Mouse (Mus musculus) forebrain, embryonic 15.5 days (tissue): ENCODE measurements at regions not wholly inside any gene's neighbourhood (a gene's known extent, or its start where the extent isn't known, plus 50 kb on each side); places are given as distances from the start of the nearest gene placed in this dataset.

Experiments used
- ATAC-seq: fragments of 200-750 bp; cut with Nextera tagmentation; replicated peaks from 2 replicates; pipeline ENCODE4 v1.8.0; 2017; ENCODE audit warnings: mild to moderate bottlenecking, moderate TSS enrichment, moderate library complexity
- H3K27ac ChIP-seq: fragments of 300-500 bp; sonication (generic); replicated peaks from 2 replicates; pipeline ENCODE4 v1.5.1; 2015; ENCODE audit warnings: mild to moderate bottlenecking, inconsistent platforms
- H3K27me3 ChIP-seq: fragments of 300-500 bp; sonication (generic); 2 replicates; pipeline ENCODE4 v1.6.1; 2015; ENCODE audit warnings: inconsistent platforms
- H3K36me3 ChIP-seq: fragments of 300-500 bp; sonication (generic); 2 replicates; pipeline ENCODE4 v1.6.1; 2015; ENCODE audit warnings: mild to moderate bottlenecking, inconsistent platforms
- H3K4me1 ChIP-seq: fragments of 300-500 bp; sonication (generic); 2 replicates; pipeline ENCODE4 v1.6.1; 2015; ENCODE audit warnings: inconsistent platforms
- H3K4me2 ChIP-seq: fragments of 300-500 bp; sonication (generic); replicated peaks from 2 replicates; pipeline ENCODE4 v1.6.1; 2015; ENCODE audit warnings: mild to moderate bottlenecking, inconsistent platforms
- H3K4me3 ChIP-seq: fragments of 300-500 bp; sonication (generic); 2 replicates; pipeline ENCODE4 v1.5.1; 2015; ENCODE audit warnings: mild to moderate bottlenecking, inconsistent platforms
- H3K9ac ChIP-seq: fragments of 300-500 bp; sonication (generic); replicated peaks from 2 replicates; pipeline ENCODE4 v1.6.1; 2015; ENCODE audit warnings: mild to moderate bottlenecking, inconsistent platforms
- H3K9me3 ChIP-seq: fragments of 300-500 bp; sonication (generic); 2 replicates; pipeline ENCODE4 v1.6.1; 2016; ENCODE audit warnings: inconsistent platforms
- WGBS: fragments of 180-500 bp; shearing (Covaris S2); methylation state at CpG from one replicate; pipeline ENCODE4 v1.1.7; 2015; ENCODE audit warnings: mixed read lengths; 5-methylcytosine and 5-hydroxymethylcytosine counted together

GRCm38 (mm10) chr3:33925072-33925471 lies 81.0 kb upstream of the Ccdc39 start:
- H3K9me3 ChIP-seq = no peaks in the 10 kb centered on the region
- no peaks in the 10 kb centered on the region for H3K36me3 ChIP-seq
- WGBS = 79% methylated on average over 4 of the region's 4 CpGs
- H3K4me2 ChIP-seq = no peak overlapping the region
- H3K4me3 ChIP-seq = no peak overlapping the region
- no peak for ATAC-seq
- no peaks in the 10 kb centered on the region for H3K27me3 ChIP-seq
- no peak overlapping the region for H3K27ac ChIP-seq
- H3K9ac ChIP-seq = no peak overlapping the region
- H3K4me1 ChIP-seq = no peaks in the 10 kb centered on the region

- Histone ChIP-seq H3K27ac (no peak overlapping the region), H3K9me3 (no peaks in the 10 kb centered on the region), H3K36me3 (no peaks in the 10 kb centered on the region), H3K4me2 (no peak overlapping the region), H3K27me3 (peaks cover 12% of the 10 kb centered on the region), H3K9ac (no peak overlapping the region), H3K4me3 (no peak overlapping the region), H3K4me1 (peaks cover 6% of the 10 kb centered on the region)
- no peak for ATAC-seq
- under 1% methylated on average over 6 of the region's 6 CpGs for WGBS
These were observed 64.7 kb upstream of the Fxr1 start for GRCm38 (mm10) chr3:33955064-33955463.

- WGBS = 1% methylated on average over 19 of the region's 19 CpGs
- H3K9me3 ChIP-seq = no peaks in the 10 kb centered on the region
- H3K36me3 ChIP-seq = no peaks in the 10 kb centered on the region
- peak overlapping the region; percentile 41 for H3K4me2 ChIP-seq
- peak; percentile 80 for ATAC-seq
- H3K9ac ChIP-seq = 0 out of 2 replicates have a peak overlapping the region, but pooled peaks have one; percentile 9
- peaks cover 6% of the 10 kb centered on the region for H3K4me1 ChIP-seq
- peak overlapping the region; percentile 22 for H3K4me3 ChIP-seq
- no peak overlapping the region for H3K27ac ChIP-seq
- peaks cover 12% of the 10 kb centered on the region for H3K27me3 ChIP-seq
These were observed 63.7 kb upstream of the Fxr1 start for GRCm38 (mm10) chr3:33955854-33956624.

- no peak overlapping the region for H3K27ac ChIP-seq
- H3K4me1 ChIP-seq = peaks cover 6% of the 10 kb centered on the region
- H3K36me3 ChIP-seq = no peaks in the 10 kb centered on the region
- H3K9me3 ChIP-seq = no peaks in the 10 kb centered on the region
- 45% methylated on average over 3 of the region's 3 CpGs for WGBS
- H3K4me3 ChIP-seq = no peak overlapping the region
- no peak overlapping the region for H3K4me2 ChIP-seq
- H3K9ac ChIP-seq = no peak overlapping the region
- H3K27me3 ChIP-seq = peaks cover 12% of the 10 kb centered on the region
- no peak; the same call in 1 of the 2 replicates for ATAC-seq
These were observed 63.1 kb upstream of the Fxr1 start for GRCm38 (mm10) chr3:33956625-33957023.

GRCm38 (mm10) chr3:33957676-33958075 lies 62.1 kb upstream of the Fxr1 start:
- ATAC-seq = no peak
- Histone ChIP-seq H3K9me3 (no peaks in the 10 kb centered on the region), H3K9ac (no peak overlapping the region), H3K27me3 (peaks cover 12% of the 10 kb centered on the region), H3K4me1 (peaks cover 6% of the 10 kb centered on the region), H3K4me2 (no peak overlapping the region), H3K36me3 (no peaks in the 10 kb centered on the region), H3K4me3 (no peak overlapping the region), H3K27ac (no peak overlapping the region)
- WGBS = 83% methylated on average over 10 of the region's 10 CpGs

- Histone ChIP-seq H3K4me1 (peaks cover 6% of the 10 kb centered on the region), H3K27ac (no peak overlapping the region), H3K27me3 (peaks cover 12% of the 10 kb centered on the region), H3K9me3 (no peaks in the 10 kb centered on the region), H3K4me2 (no peak overlapping the region), H3K9ac (no peak overlapping the region), H3K36me3 (no peaks in the 10 kb centered on the region), H3K4me3 (no peak overlapping the region)
- ATAC-seq = no peak
- 94% methylated on average over 4 of the region's 4 CpGs for WGBS
These were observed 61.5 kb upstream of the Fxr1 start for GRCm38 (mm10) chr3:33958216-33958615.

GRCm38 (mm10) chr3:33960211-33960610 lies 59.5 kb upstream of the Fxr1 start:
- Histone ChIP-seq H3K4me3 (no peak overlapping the region), H3K9me3 (no peaks in the 10 kb centered on the region), H3K27me3 (peaks cover 10% of the 10 kb centered on the region), H3K36me3 (no peaks in the 10 kb centered on the region), H3K9ac (no peak overlapping the region), H3K27ac (no peak overlapping the region), H3K4me2 (no peak overlapping the region), H3K4me1 (peaks cover 6% of the 10 kb centered on the region)
- 60% methylated on average over 6 of the region's 6 CpGs for WGBS
- ATAC-seq = no peak

- WGBS = 87% methylated on average over 5 of the region's 5 CpGs
- H3K4me3 ChIP-seq = no peak overlapping the region
- H3K9me3 ChIP-seq = no peaks in the 10 kb centered on the region
- no peaks in the 10 kb centered on the region for H3K4me1 ChIP-seq
- no peak overlapping the region for H3K27ac ChIP-seq
- H3K36me3 ChIP-seq = no peaks in the 10 kb centered on the region
- H3K27me3 ChIP-seq = no peaks in the 10 kb centered on the region
- ATAC-seq = no peak
- H3K4me2 ChIP-seq = no peak overlapping the region
- no peak overlapping the region for H3K9ac ChIP-seq
These were observed 56.8 kb upstream of the Fxr1 start for GRCm38 (mm10) chr3:33962938-33963337.

- Histone ChIP-seq H3K9me3 (no peaks in the 10 kb centered on the region), H3K9ac (no peak overlapping the region), H3K4me1 (no peaks in the 10 kb centered on the region), H3K27ac (no peak overlapping the region), H3K27me3 (no peaks in the 10 kb centered on the region), H3K4me2 (no peak overlapping the region), H3K36me3 (no peaks in the 10 kb centered on the region), H3K4me3 (no peak overlapping the region)
- ATAC-seq = no peak
- WGBS = 81% methylated on average over 8 of the region's 8 CpGs
These were observed 52.6 kb upstream of the Fxr1 start for GRCm38 (mm10) chr3:33967184-33967583.
